Mouse (Mus musculus) hindbrain, embryonic 10.5 days (tissue): ENCODE results near the gene Ccdc137. TPM values are rescaled to one million over a fixed set of nuclear protein-coding genes. Genes with fewer than 3 reads are reported as not detected.
A peak's percentile ranks its signal among the peaks of the same experiment; 100 is the strongest.

Experiments used
- DNase-seq: peaks from one replicate; pipeline ENCODE4 v3.0.0-alpha.2; 2017; ENCODE audit warnings: low spot score
- H3K27ac ChIP-seq: fragments of 300-500 bp; sonication (generic); 2 replicates; pipeline ENCODE4 v1.5.1; 2016; ENCODE audit warnings: mild to moderate bottlenecking, moderate library complexity
- H3K27me3 ChIP-seq: fragments of 300-500 bp; sonication (generic); 2 replicates; pipeline ENCODE4 v1.6.1; 2016; ENCODE audit warnings: mild to moderate bottlenecking; ENCODE audit not compliant: poor library complexity, insufficient read depth, severe bottlenecking
- H3K36me3 ChIP-seq: fragments of 300-500 bp; sonication (generic); 2 replicates; pipeline ENCODE4 v1.6.1; 2016; ENCODE audit warnings: mild to moderate bottlenecking, moderate library complexity
- H3K4me1 ChIP-seq: fragments of 300-500 bp; sonication (generic); replicated peaks from 2 replicates; pipeline ENCODE4 v1.6.1; 2016; ENCODE audit warnings: mild to moderate bottlenecking
- H3K4me3 ChIP-seq: fragments of 300-500 bp; sonication (generic); 2 replicates; pipeline ENCODE4 v1.5.1; 2016; ENCODE audit warnings: mild to moderate bottlenecking, moderate library complexity
- H3K9me3 ChIP-seq: fragments of 300-500 bp; sonication (generic); 2 replicates; pipeline ENCODE4 v1.6.1; 2016; ENCODE audit warnings: mild to moderate bottlenecking, moderate library complexity
- WGBS: fragments of 180-500 bp; shearing (Covaris S2); methylation state at CpG from one replicate; pipeline ENCODE4 v1.1.7; 2016; 5-methylcytosine and 5-hydroxymethylcytosine counted together
- polyA plus RNA-seq: library from polyadenylated mRNA; unstranded; fragments of >200 nt; fragmentation: Nextera tagmentation; extraction: Ambion mirVana; gene quantifications from 2 replicates; pipeline ENCODE4 v1.2.1, GENCODE M21; 2016

Gene Ccdc137
- polyA plus RNA-seq, 1 experiment from 2014 or later = 34.4 TPM

DNA sequence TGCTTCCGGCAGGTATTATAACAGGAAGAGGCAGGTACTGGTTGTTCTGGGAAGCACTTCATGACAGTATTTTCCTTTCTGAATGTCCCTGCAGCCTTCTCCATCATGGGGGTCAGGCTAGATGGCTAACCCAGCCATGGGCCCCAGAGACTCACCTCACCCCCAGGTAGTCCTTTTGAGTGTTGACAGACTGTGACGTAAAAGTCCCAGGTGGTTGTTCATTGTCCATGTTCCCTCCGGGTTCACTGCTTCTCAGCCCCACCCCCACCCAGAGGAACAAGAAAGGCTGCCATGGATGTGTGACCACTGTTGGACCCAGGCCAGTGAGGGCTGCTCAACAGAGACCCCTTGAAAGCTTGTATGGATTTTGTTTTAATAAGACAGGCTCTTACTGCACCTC, 35.4 kb downstream of the Ccdc137 start:
- H3K9me3 ChIP-seq = no peaks in the 10 kb centered on the region
- H3K36me3 ChIP-seq = peaks cover 65% of the 10 kb centered on the region
- peak overlapping the region; percentile 96 for H3K4me3 ChIP-seq
- WGBS = 67% methylated on average over 3 of the region's 3 CpGs
- peak overlapping the region; percentile 94; the same call in 1 of the 2 replicates for H3K27ac ChIP-seq
- DNase-seq = no peak
- no peaks in the 10 kb centered on the region for H3K27me3 ChIP-seq
- H3K4me1 ChIP-seq = peaks cover 49% of the 10 kb centered on the region

- Histone ChIP-seq H3K27ac (no peak overlapping the region), H3K4me1 (peaks cover 53% of the 10 kb centered on the region), H3K9me3 (no peaks in the 10 kb centered on the region), H3K36me3 (peaks cover 65% of the 10 kb centered on the region), H3K4me3 (no peak overlapping the region), H3K27me3 (no peaks in the 10 kb centered on the region)
- no peak for DNase-seq
- 88% methylated on average over 3 of the region's 3 CpGs for WGBS
These were observed 36.0 kb downstream of the Ccdc137 start for GRCm38 (mm10) chr11:120493911-120494310.

DNA sequence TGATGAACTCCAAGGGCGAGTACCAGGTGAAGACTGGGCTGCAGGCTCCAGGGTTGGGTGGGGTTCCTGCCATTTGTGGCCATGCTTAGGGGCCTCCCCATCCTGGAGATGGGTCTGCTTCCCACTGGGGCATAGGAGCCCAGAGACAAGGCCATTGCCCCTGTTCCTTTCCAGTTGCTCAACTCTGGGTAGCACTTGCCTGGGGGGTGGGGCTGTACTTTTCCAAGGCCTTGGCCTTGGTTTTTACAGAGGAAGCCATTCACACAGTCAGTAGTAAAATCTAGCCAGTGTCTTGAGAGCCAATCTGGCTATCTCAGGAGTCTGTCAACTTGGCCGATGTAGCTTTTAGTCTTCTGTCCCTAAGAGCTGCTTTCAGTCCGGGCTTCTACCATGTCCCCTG, 39.5 kb downstream of the Ccdc137 start:
- H3K36me3 ChIP-seq = peaks cover 56% of the 10 kb centered on the region

GRCm38 (mm10) chr11:120498226-120498625, 40.3 kb downstream of the Ccdc137 start:
- peak overlapping the region; percentile 2; the same call in 1 of the 2 replicates for H3K27ac ChIP-seq
- H3K9me3 ChIP-seq = no peaks in the 10 kb centered on the region
- 92% methylated on average over 12 of the region's 12 CpGs for WGBS
- peaks cover 21% of the 10 kb centered on the region for H3K4me1 ChIP-seq
- H3K36me3 ChIP-seq = peaks cover 56% of the 10 kb centered on the region
- H3K27me3 ChIP-seq = no peaks in the 10 kb centered on the region
- H3K4me3 ChIP-seq = no peak overlapping the region
- no peak for DNase-seq

More for the DNA sequence above, 39.5 kb downstream of the Ccdc137 start:
- WGBS = 93% methylated on average over 3 of the region's 3 CpGs
- Histone ChIP-seq H3K27me3 (no peaks in the 10 kb centered on the region), H3K4me1 (peaks cover 29% of the 10 kb centered on the region), H3K4me3 (no peak overlapping the region), H3K9me3 (no peaks in the 10 kb centered on the region), H3K27ac (no peak overlapping the region)
- DNase-seq = no peak

DNA sequence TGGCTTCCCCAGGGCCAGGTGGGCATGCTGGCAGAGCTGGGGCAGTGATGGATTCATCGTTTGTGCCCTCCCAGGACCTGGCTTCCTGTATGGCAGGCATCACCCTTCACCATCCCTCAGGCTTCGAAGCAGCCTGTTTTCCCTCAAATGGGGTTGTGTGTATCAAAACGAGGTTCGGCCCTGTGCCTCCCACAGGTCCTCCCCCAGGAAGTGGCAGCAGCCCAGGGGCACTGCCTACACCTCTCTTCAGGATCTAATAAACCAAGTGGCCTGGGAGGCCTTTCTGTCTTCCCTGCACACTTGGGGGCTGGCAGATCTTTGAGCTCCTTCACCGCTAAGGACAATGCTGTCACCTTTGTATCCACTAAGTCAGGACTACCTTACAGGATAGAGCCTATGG, 41.0 kb downstream of the Ccdc137 start:
- Histone ChIP-seq H3K4me3 (peak overlapping the region; percentile 20; the same call in 1 of the 2 replicates), H3K27me3 (no peaks in the 10 kb centered on the region), H3K4me1 (peaks cover 14% of the 10 kb centered on the region), H3K36me3 (peaks cover 55% of the 10 kb centered on the region), H3K27ac (no peak overlapping the region; the same call in 1 of the 2 replicates), H3K9me3 (no peaks in the 10 kb centered on the region)
- WGBS = 92% methylated on average over 5 of the region's 5 CpGs
- DNase-seq = no peak

GRCm38 (mm10) chr11:120499894-120500293, 42.0 kb downstream of the Ccdc137 start:
- 76% methylated on average over 6 of the region's 6 CpGs for WGBS
- Histone ChIP-seq H3K9me3 (no peaks in the 10 kb centered on the region), H3K36me3 (peaks cover 44% of the 10 kb centered on the region), H3K4me3 (no peak overlapping the region; the same call in 1 of the 2 replicates), H3K27me3 (no peaks in the 10 kb centered on the region), H3K4me1 (peaks cover 9% of the 10 kb centered on the region), H3K27ac (no peak overlapping the region)
- DNase-seq = no peak

DNA sequence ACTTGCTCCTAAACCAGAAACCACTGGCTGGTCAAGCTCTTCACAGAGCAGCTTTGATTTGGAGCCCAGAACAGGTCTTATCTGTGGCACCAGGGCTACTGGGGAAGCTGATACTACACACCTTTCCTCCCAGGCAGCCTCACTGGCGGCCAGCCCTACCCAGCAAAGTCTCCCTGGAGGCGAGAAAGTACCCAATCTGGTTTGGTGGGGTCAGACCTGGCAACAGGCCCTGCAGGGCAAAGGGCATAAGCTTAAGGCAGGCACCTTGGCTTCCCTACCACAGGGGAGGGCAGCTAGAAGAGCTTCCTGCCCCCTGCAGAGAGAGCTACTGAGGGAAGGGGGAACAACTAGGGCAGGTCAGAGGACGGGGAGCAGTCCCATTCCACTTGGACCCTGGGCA, 42.4 kb downstream of the Ccdc137 start:
- Histone ChIP-seq H3K4me3 (no peak overlapping the region), H3K4me1 (peaks cover 9% of the 10 kb centered on the region), H3K36me3 (peaks cover 40% of the 10 kb centered on the region), H3K27ac (no peak overlapping the region), H3K9me3 (no peaks in the 10 kb centered on the region), H3K27me3 (no peaks in the 10 kb centered on the region)
- 19% methylated on average over 3 of the region's 3 CpGs for WGBS
- DNase-seq = no peak

- H3K9me3 ChIP-seq = no peaks in the 10 kb centered on the region
- peaks cover 33% of the 10 kb centered on the region for H3K36me3 ChIP-seq
- DNase-seq = no peak
- no peak overlapping the region for H3K4me3 ChIP-seq
- no peak overlapping the region for H3K27ac ChIP-seq
- no peaks in the 10 kb centered on the region for H3K27me3 ChIP-seq
- 74% methylated on average over 6 of the region's 6 CpGs for WGBS
- peaks cover 9% of the 10 kb centered on the region for H3K4me1 ChIP-seq
These were observed 43.1 kb downstream of the Ccdc137 start for GRCm38 (mm10) chr11:120501018-120501417.

GRCm38 (mm10) chr11:120501701-120502100, 43.8 kb downstream of the Ccdc137 start:
- Histone ChIP-seq H3K9me3 (no peaks in the 10 kb centered on the region), H3K27ac (no peak overlapping the region), H3K4me1 (peaks cover 9% of the 10 kb centered on the region), H3K27me3 (no peaks in the 10 kb centered on the region), H3K36me3 (peaks cover 26% of the 10 kb centered on the region), H3K4me3 (no peak overlapping the region)
- 91% methylated on average over 4 of the region's 4 CpGs for WGBS
- no peak for DNase-seq

- Histone ChIP-seq H3K27me3 (no peaks in the 10 kb centered on the region), H3K4me3 (no peak overlapping the region), H3K9me3 (no peaks in the 10 kb centered on the region), H3K27ac (no peak overlapping the region), H3K4me1 (peaks cover 11% of the 10 kb centered on the region), H3K36me3 (no peaks in the 10 kb centered on the region)
- no peak for DNase-seq
- 85% methylated on average over 3 of the region's 3 CpGs for WGBS
These were observed 47.7 kb downstream of the Ccdc137 start for GRCm38 (mm10) chr11:120505661-120506060.

- Histone ChIP-seq H3K27me3 (no peaks in the 10 kb centered on the region), H3K27ac (no peak overlapping the region), H3K36me3 (no peaks in the 10 kb centered on the region), H3K4me3 (no peak overlapping the region), H3K9me3 (no peaks in the 10 kb centered on the region), H3K4me1 (peaks cover 16% of the 10 kb centered on the region)
- no peak for DNase-seq
- 61% methylated on average over 4 of the region's 4 CpGs for WGBS
These were observed 49.0 kb downstream of the Ccdc137 start for GRCm38 (mm10) chr11:120506899-120507298.

DNA sequence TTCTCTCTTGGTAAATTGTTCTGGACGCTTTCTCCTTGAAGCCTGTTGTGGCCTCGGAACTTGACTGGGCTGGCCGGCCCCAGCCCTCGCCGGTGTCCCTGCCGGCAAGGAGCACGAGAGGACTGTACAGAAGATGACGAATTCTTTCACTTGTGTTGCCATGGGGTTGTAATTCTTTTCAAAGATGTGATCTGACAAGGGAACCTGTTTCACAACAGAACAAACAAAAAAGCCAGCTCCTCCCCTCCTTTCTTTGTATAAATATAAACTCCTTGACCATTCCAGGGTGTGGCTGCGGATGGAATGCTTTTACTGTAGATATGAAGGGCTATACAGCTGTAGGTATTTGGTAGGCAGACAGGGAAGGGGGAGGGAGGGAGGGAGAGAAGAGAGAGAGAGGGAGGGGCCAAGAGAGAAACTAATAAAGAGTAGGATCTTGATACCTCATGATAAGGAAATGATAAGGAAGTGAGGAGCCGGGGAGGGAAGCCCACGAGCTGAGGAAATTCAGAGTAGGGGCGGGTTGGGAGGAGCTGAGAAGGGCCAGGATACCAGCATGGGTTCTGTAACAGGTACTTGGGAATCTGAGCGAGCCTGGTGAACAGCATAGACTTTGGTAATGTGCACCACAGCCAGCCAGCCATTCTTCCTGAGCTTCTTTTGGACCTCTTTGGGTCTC, 49.8 kb downstream of the Ccdc137 start:
- H3K36me3 ChIP-seq = no peaks in the 10 kb centered on the region
- no peak for DNase-seq
- no peak overlapping the region for H3K27ac ChIP-seq
- H3K9me3 ChIP-seq = no peaks in the 10 kb centered on the region
- H3K4me1 ChIP-seq = peaks cover 19% of the 10 kb centered on the region
- 86% methylated on average over 13 of the region's 13 CpGs for WGBS
- no peaks in the 10 kb centered on the region for H3K27me3 ChIP-seq
- no peak overlapping the region for H3K4me3 ChIP-seq

- peaks cover 25% of the 10 kb centered on the region for H3K4me1 ChIP-seq
- no peak for DNase-seq
- H3K4me3 ChIP-seq = no peak overlapping the region
- no peak overlapping the region for H3K27ac ChIP-seq
- no peaks in the 10 kb centered on the region for H3K36me3 ChIP-seq
- no peaks in the 10 kb centered on the region for H3K9me3 ChIP-seq
- 88% methylated on average over 9 of the region's 9 CpGs for WGBS
- H3K27me3 ChIP-seq = no peaks in the 10 kb centered on the region
These were observed 50.5 kb downstream of the Ccdc137 start for GRCm38 (mm10) chr11:120508290-120508870.
